Mouse (Mus musculus): Measurements from ENCODE around the gene Tmem86a. TPM values are rescaled to one million over a fixed set of nuclear protein-coding genes. Genes with fewer than 3 reads are reported as not detected.

Gene Tmem86a
- 1 to 10 TPM; 7.2 to 8.1 TPM for total RNA-seq (2021)
- long read RNA-seq, experiment 1, transcript Tmem86a-201 (3 exons, 1,831 nt), result major isoform, 12 of 13 reads
- long read RNA-seq, experiment 1, partial matches to known transcripts, result 0 of 13 reads
- long read RNA-seq, experiment 1, other reads (novel, unspliced or antisense), result 1 of 13 reads
- long read RNA-seq, experiment 2, transcript Tmem86a-201 (3 exons, 1,831 nt), result major isoform, 11 of 14 reads
- long read RNA-seq, experiment 2, partial matches to known transcripts, result 3 of 14 reads
- long read RNA-seq, experiment 2, other reads (novel, unspliced or antisense), result 0 of 14 reads

DNA sequence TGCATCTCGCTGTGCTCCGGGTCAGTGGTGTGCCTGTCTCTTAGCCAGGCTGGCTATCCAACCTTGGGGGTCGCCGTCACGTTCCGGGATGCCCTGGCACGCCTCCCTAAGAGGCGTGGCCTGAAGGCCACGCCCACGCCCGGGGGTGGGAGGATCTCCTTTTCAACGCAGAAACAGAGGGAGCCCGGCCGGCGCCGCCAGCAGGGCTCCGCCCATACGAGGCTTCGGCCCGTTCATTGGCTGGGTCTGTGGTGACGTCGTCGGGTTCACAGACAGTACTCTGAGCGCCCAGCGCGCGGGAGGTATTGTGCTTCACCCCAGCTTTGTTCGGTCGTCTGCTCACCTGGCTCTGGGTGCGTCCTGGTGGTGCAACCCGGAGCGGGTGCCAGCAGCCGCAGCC, at the start of gene Tmem86a:
Gene Tmem86a (plus strand): TSS at position 236 of the 400 bp plus-strand sequence.
- intact Hi-C loops (cut with DNase I; ENCODE audit: low total_unique reads), result no loop called here
- DNase-seq, result peak; percentile 93

GRCm38 (mm10) chr7:47000644-47000983, 49.8 kb upstream of the Tmem86a start:
- intact Hi-C loops (cut with DNase I; ENCODE audit: low total_unique reads), result no loop called here
- no peak for DNase-seq

- intact Hi-C loops (cut with DNase I; ENCODE audit: low total_unique reads), result no loop called here
- no peak for DNase-seq
Observed at GRCm38 (mm10) chr7:47001125-47001899, 49.1 kb upstream of the Tmem86a start.

GRCm38 (mm10) chr7:47001900-47002275, 48.5 kb upstream of the Tmem86a start:
- no peak for DNase-seq
- intact Hi-C loops (cut with DNase I; ENCODE audit: low total_unique reads), result no loop called here

- no peak for DNase-seq
- intact Hi-C loops (cut with DNase I; ENCODE audit: low total_unique reads), result no loop called here
Observed at GRCm38 (mm10) chr7:47003411-47004115, 46.8 kb upstream of the Tmem86a start.

GRCm38 (mm10) chr7:47007109-47007780, 43.2 kb upstream of the Tmem86a start:
- no peak for DNase-seq
- intact Hi-C loops (cut with DNase I; ENCODE audit: low total_unique reads), result no loop called here

GRCm38 (mm10) chr7:47007818-47008167, 42.6 kb upstream of the Tmem86a start:
- intact Hi-C loops (cut with DNase I; ENCODE audit: low total_unique reads), result no loop called here
- DNase-seq, result no peak

DNA sequence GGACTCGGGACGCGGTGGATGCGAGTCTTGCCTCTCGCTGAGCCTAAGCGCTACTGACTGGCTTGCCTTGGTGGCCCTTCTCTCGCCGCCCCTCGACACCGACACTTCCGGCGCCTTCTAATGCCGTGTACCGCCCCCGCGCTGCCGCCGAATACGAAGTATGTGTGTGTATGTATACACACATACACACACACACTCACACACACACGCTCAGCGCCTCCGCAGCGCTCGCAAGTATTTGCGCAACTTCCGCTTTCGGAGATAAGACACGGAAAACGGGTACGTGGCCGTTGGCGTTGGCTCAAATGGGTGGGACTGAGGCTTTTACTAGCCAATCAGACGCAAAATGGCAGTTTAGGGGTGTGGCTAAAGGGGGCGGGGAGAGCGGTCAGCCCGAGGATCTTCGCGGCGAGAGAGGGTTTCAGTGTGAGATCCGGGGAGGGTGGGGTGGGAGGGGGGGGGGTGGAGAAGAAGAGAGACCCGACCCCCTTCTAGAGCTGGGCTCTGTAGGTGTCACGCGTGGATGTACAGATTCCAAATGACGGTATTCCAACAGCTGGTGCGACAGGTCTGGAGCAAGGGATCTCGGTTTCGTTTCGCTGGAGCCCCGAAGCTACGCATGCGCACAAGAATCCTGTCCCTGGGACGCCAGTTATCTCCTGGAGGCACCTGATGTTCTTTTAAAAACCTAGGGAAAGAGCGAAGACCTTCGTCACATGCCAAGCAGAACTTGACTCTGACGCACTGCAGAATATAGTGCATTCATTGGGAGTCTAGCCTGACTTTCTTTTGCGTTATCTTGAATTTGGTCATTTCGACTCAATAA, 42.0 kb upstream of the Tmem86a start, which contains the start of gene Spty2d1:
Gene Spty2d1 (minus strand): TSS at position 244 of the 826 bp plus-strand sequence.
- intact Hi-C loops (cut with DNase I; ENCODE audit: low total_unique reads), result no loop called here
- peak; percentile 98 for DNase-seq

- no peak for DNase-seq
- intact Hi-C loops (cut with DNase I; ENCODE audit: low total_unique reads), result no loop called here
Observed at GRCm38 (mm10) chr7:47013131-47013767, 37.2 kb upstream of the Tmem86a start.

GRCm38 (mm10) chr7:47014564-47015389, 35.6 kb upstream of the Tmem86a start:
- peak; percentile 43 for DNase-seq
- intact Hi-C loops (cut with DNase I; ENCODE audit: low total_unique reads), result loop anchor here (2.0 kb wide), 1 partner anchor 52 kb away; no protein-coding TSS in a partner anchor

- intact Hi-C loops (cut with DNase I; ENCODE audit: low total_unique reads), result loop anchor here (2.0 kb wide), 1 partner anchor 53 kb away; no protein-coding TSS in a partner anchor
- DNase-seq, result peak; percentile 88
Observed at GRCm38 (mm10) chr7:47015390-47016065, 34.9 kb upstream of the Tmem86a start.

- DNase-seq, result no peak
- intact Hi-C loops (cut with DNase I; ENCODE audit: low total_unique reads), result no loop called here
Observed at GRCm38 (mm10) chr7:47016602-47017001, 33.8 kb upstream of the Tmem86a start.

- intact Hi-C loops (cut with DNase I; ENCODE audit: low total_unique reads), result no loop called here
- DNase-seq, result no peak
Observed at GRCm38 (mm10) chr7:47017146-47017545, 33.3 kb upstream of the Tmem86a start.

- no peak for DNase-seq
- intact Hi-C loops (cut with DNase I; ENCODE audit: low total_unique reads), result no loop called here
Observed at GRCm38 (mm10) chr7:47019641-47020040, 30.8 kb upstream of the Tmem86a start.

DNA sequence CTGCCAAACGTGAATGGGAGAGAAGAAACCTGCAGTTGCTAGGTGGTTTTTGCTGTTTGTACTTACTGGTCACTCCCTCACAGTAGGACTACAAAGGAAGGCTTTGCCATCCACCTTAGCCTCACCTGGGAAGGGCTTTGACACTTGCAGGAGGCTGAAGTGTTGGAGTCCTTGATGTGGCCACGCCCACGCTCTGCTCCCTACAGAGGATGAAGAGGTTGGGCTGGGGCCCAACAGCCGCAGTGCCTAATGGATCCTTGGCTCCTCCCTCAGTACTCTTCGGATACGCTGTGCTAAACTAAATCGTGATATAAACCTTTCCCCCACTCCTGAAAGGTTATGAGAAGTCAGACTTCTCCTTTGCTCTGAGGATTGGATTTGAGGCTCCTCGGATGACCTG, 29.4 kb upstream of the Tmem86a start:
- intact Hi-C loops (cut with DNase I; ENCODE audit: low total_unique reads), result no loop called here
- DNase-seq, result no peak

GRCm38 (mm10) chr7:47022482-47022881, 27.9 kb upstream of the Tmem86a start:
- DNase-seq, result no peak

DNA sequence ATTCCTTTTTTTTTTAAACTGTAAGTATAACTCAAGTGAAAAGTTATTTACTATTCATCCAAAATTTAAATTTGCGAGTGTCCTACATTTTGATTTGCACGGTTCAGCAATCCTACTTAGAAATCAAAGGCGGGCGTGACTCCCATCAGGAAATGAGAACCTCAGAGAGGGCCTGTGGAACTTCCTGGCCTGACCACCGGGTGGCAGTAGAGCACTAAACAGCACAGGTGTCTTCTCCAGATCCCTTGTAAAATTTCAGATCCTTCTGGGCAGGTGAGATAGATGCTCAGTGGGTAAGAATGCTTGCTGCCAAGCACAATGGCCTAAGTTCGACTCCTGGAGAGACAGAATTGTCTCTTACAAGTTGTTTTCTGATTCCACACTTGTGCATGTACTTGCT, 26.9 kb upstream of the Tmem86a start:
- intact Hi-C loops (cut with DNase I; ENCODE audit: low total_unique reads), result loop anchor here (2.0 kb wide), 1 partner anchor 59 kb away; no protein-coding TSS in a partner anchor
- DNase-seq, result peak; percentile 79

More at GRCm38 (mm10) chr7:47022482-47022881, 27.9 kb upstream of the Tmem86a start:
- intact Hi-C loops (cut with DNase I; ENCODE audit: low total_unique reads), result loop anchor here (2.0 kb wide), 1 partner anchor 60 kb away; no protein-coding TSS in a partner anchor

All from gastrocnemius, postnatal 14 days (tissue).